In the genomic region with DNA sequence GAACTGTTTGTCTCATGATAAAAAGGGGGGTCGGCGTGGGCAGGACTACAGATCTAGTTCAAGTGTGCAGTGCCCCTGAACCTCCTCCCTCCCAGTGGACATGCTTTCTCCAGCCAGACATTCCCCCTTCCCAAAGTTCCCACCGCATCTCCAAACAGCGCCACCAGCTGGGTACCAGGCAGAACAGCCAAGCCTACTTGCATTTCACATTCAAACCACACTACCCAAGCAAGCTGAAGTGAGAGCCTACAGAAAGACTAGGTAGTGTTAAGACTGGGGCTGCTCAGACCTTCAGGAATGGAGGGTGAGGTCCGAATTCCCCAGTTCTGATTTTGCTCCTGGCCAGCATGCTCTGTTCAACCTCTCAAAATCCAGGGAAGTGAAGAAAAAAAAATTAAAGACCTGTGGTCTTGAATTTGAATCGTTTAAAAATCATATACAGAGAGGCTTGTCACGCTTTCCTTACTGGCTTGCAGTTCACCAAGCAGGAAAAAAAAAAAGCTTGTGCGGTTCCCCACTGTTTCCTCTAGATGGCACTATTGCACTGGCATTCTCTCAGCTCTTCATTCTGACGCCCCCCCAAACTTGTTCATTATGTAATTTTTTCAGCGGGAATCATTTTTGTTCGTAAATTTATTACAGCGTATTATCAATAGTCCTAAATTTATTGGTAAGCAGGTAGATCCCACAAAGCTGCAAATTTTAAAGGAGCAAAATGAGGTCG, we compare ENCODE assay signal across 8 mouse cellular contexts.
DNase-seq lines count a peak whose midpoint lies in the region; ATAC-seq and TF ChIP-seq lines count a peak whose summit lies in the region.

No protein-coding gene starts in this region.

- peak overlapping the region; percentile 39 for H3K4me2 ChIP-seq in stomach, embryonic 15.5 days

- DNase-seq in thymus, adult 2 months, result peak; percentile 17
- no peak for DNase-seq in thymus, adult 18-20 months
- peak; percentile 25 to 35 for DNase-seq in cerebellum, adult 18-20 months
- DNase-seq in frontal cortex, postnatal 36 days (ENCODE audit: low spot score in 2 of 2), result peak; percentile 24 to 74
- DNase-seq in kidney, postnatal 14 days, result peak; percentile 39
- DNase-seq in midbrain, embryonic 10.5 days (ENCODE audit: low spot score), result peak; percentile 20
- no peak for DNase-seq in spleen, postnatal 14 days (ENCODE audit: low spot score in 2 of 2)

- no peak overlapping the region for H3K4me3 ChIP-seq in thymus, adult 2 months (ENCODE audit: control insufficient read depth, insufficient read depth, low read length)
- peak overlapping the region; percentile 21; the same call in 1 of the 2 replicates for H3K4me3 ChIP-seq in midbrain, embryonic 10.5 days
- no peak overlapping the region; the same call in 1 of the 2 replicates for H3K4me3 ChIP-seq in stomach, embryonic 15.5 days (replicated peaks)

- no peaks in the 10 kb centered on the region for H3K9me3 ChIP-seq in midbrain, embryonic 10.5 days (replicated peaks)
- H3K9me3 ChIP-seq in stomach, embryonic 15.5 days, result no peaks in the 10 kb centered on the region

- no peak overlapping the region for H3K9ac ChIP-seq in stomach, embryonic 15.5 days

- no peak overlapping the region for H3K27ac ChIP-seq in thymus, adult 2 months (ENCODE audit: control insufficient read depth, insufficient read depth, low read length)
- H3K27ac ChIP-seq in midbrain, embryonic 10.5 days (replicated peaks), result no peak overlapping the region
- no peak overlapping the region for H3K27ac ChIP-seq in stomach, embryonic 15.5 days

- WGBS in thymus, adult 2 months, result 25% methylated on average over 13 of the region's 13 CpGs
- 30% methylated on average over 13 of the region's 13 CpGs for WGBS in midbrain, embryonic 10.5 days
- WGBS in stomach, embryonic 15.5 days, result 21% methylated on average over 13 of the region's 13 CpGs

- H3K27me3 ChIP-seq in thymus, adult 2 months (ENCODE audit: control insufficient read depth, insufficient read depth, low read length), result no peaks in the 10 kb centered on the region
- 0 out of 2 replicates have a peak, but pooled peaks cover 4% of the 10 kb centered on the region for H3K27me3 ChIP-seq in midbrain, embryonic 10.5 days (ENCODE audit: low read depth, poor library complexity, severe bottlenecking)
- no peaks in the 10 kb centered on the region for H3K27me3 ChIP-seq in stomach, embryonic 15.5 days (replicated peaks)

- no peak for TF ChIP-seq CTCF in thymus, adult 2 months (IDR thresholded peaks at IDR 0.05; ENCODE audit: borderline replicate concordance, control insufficient read depth, extremely low read depth, insufficient read depth, low read length, poor library complexity)

- no peak for TF ChIP-seq POLR2A in thymus, adult 2 months (IDR thresholded peaks at IDR 0.05; ENCODE audit: control insufficient read depth, extremely low read depth, insufficient read depth, low read length, poor library complexity)

- no peaks in the 10 kb centered on the region for H3K36me3 ChIP-seq in thymus, adult 2 months (ENCODE audit: control insufficient read depth, insufficient read depth, low read length)
- no peaks in the 10 kb centered on the region for H3K36me3 ChIP-seq in midbrain, embryonic 10.5 days
- H3K36me3 ChIP-seq in stomach, embryonic 15.5 days, result no peaks in the 10 kb centered on the region

- no peak for ATAC-seq in stomach, embryonic 15.5 days (ENCODE audit: insufficient read depth, low FRiP score, low read depth)

- H3K4me1 ChIP-seq in thymus, adult 2 months (replicated peaks; ENCODE audit: control insufficient read depth, insufficient read depth, low read length), result peaks cover 6% of the 10 kb centered on the region; the same call in 1 of the 2 replicates
- H3K4me1 ChIP-seq in midbrain, embryonic 10.5 days, result peaks cover 20% of the 10 kb centered on the region
- H3K4me1 ChIP-seq in stomach, embryonic 15.5 days, result no peaks in the 10 kb centered on the region

Comparison
In these comparisons a context has a peak if more than half of its experiments do, and no peak if none do; other contexts are left out.
1. DNase-seq: peak in thymus, adult 2 months (single experiment), cerebellum, adult 18-20 months (2 of 2), frontal cortex, postnatal 36 days (2 of 2), kidney, postnatal 14 days (single experiment) and midbrain, embryonic 10.5 days (single experiment); none in thymus, adult 18-20 months (0 of 2) and spleen, postnatal 14 days (0 of 2).